Mouse (Mus musculus) stomach, embryonic 15.5 days (tissue): ENCODE data around the gene Arhgap24. TPM values are rescaled to one million over a fixed set of nuclear protein-coding genes. Genes with fewer than 3 reads are reported as not detected.
"Not testable (repeated sequence)": the region's sequence is repeated elsewhere in the genome, so short reads cannot be mapped to it uniquely, and the experiment has no call there.

Experiments used
- ATAC-seq: fragments of 200-750 bp; cut with Nextera tagmentation; 2 replicates; pipeline ENCODE4 v1.8.0; 2017; ENCODE audit warnings: low read depth, moderate number of reproducible peaks, moderate TSS enrichment; ENCODE audit not compliant: insufficient read depth, low FRiP score
- H3K27ac ChIP-seq: fragments of 300-500 bp; sonication (generic); 2 replicates; pipeline ENCODE4 v1.5.1; 2015; ENCODE audit warnings: mild to moderate bottlenecking, inconsistent platforms
- H3K27me3 ChIP-seq: fragments of 300-500 bp; sonication (generic); replicated peaks from 2 replicates; pipeline ENCODE4 v1.6.1; 2015; ENCODE audit warnings: inconsistent platforms
- H3K36me3 ChIP-seq: fragments of 300-500 bp; sonication (generic); 2 replicates; pipeline ENCODE4 v1.6.1; 2015; ENCODE audit warnings: inconsistent platforms
- H3K4me1 ChIP-seq: fragments of 300-500 bp; sonication (generic); 2 replicates; pipeline ENCODE4 v1.6.1; 2015; ENCODE audit warnings: inconsistent platforms
- H3K4me2 ChIP-seq: fragments of 300-500 bp; sonication (generic); 2 replicates; pipeline ENCODE4 v1.6.1; 2015; ENCODE audit warnings: mild to moderate bottlenecking, inconsistent platforms
- H3K4me3 ChIP-seq: fragments of 300-500 bp; sonication (generic); replicated peaks from 2 replicates; pipeline ENCODE4 v1.5.1; 2015; ENCODE audit warnings: inconsistent platforms
- H3K9ac ChIP-seq: fragments of 300-500 bp; sonication (generic); 2 replicates; pipeline ENCODE4 v1.6.1; 2015; ENCODE audit warnings: inconsistent platforms
- H3K9me3 ChIP-seq: fragments of 300-500 bp; sonication (generic); 2 replicates; pipeline ENCODE4 v1.6.1; 2016; ENCODE audit warnings: inconsistent platforms
- WGBS: fragments of 180-500 bp; shearing (Covaris S2); methylation state at CpG from one replicate; pipeline ENCODE4 v1.1.7; 2015; 5-methylcytosine and 5-hydroxymethylcytosine counted together
- polyA plus RNA-seq: library from polyadenylated mRNA; unstranded; fragments of >200 nt; fragmentation: Nextera tagmentation; extraction: Ambion mirVana; gene quantifications from 2 replicates; pipeline ENCODE4 v1.2.1, GENCODE M21; 2015

Arhgap24 gene
- polyA plus RNA-seq, 1 experiment from 2014 or later = 22.9 TPM

GRCm38 (mm10) chr5:102920199-102920598 lies 439.0 kb downstream of the Arhgap24 start:
- Histone ChIP-seq H3K4me2 (no peak overlapping the region), H3K27me3 (no peaks in the 10 kb centered on the region), H3K4me1 (no peaks in the 10 kb centered on the region), H3K27ac (no peak overlapping the region), H3K36me3 (no peaks in the 10 kb centered on the region), H3K9ac (no peak overlapping the region), H3K9me3 (no peaks in the 10 kb centered on the region), H3K4me3 (no peak overlapping the region)
- WGBS = 74% methylated on average over 2 of the region's 2 CpGs
- no peak for ATAC-seq

GRCm38 (mm10) chr5:102926786-102927185 lies 445.6 kb downstream of the Arhgap24 start:
- Histone ChIP-seq H3K4me1 (no peaks in the 10 kb centered on the region), H3K4me2 (no peak overlapping the region), H3K27me3 (no peaks in the 10 kb centered on the region), H3K9ac (no peak overlapping the region), H3K36me3 (no peaks in the 10 kb centered on the region), H3K27ac (no peak overlapping the region), H3K4me3 (no peak overlapping the region), H3K9me3 (no peaks in the 10 kb centered on the region)
- ATAC-seq = no peak
- WGBS = 78% methylated on average over 5 of the region's 5 CpGs

- no peak overlapping the region for H3K4me2 ChIP-seq
- H3K9me3 ChIP-seq = no peaks in the 10 kb centered on the region
- no peaks in the 10 kb centered on the region for H3K36me3 ChIP-seq
- H3K9ac ChIP-seq = no peak overlapping the region
- H3K27me3 ChIP-seq = no peaks in the 10 kb centered on the region
- no peak for ATAC-seq
- H3K4me1 ChIP-seq = no peaks in the 10 kb centered on the region
- WGBS = 45% methylated on average over 6 of the region's 6 CpGs
- no peak overlapping the region for H3K27ac ChIP-seq
- no peak overlapping the region for H3K4me3 ChIP-seq
These were observed 449.0 kb downstream of the Arhgap24 start for GRCm38 (mm10) chr5:102930161-102930560.

- not testable (repeated sequence) for H3K4me3 ChIP-seq, H3K4me2 ChIP-seq, H3K4me1 ChIP-seq, H3K9ac ChIP-seq, H3K9me3 ChIP-seq, H3K27ac ChIP-seq, H3K27me3 ChIP-seq, H3K36me3 ChIP-seq, ATAC-seq
- 80% methylated on average over 17 of the region's 17 CpGs for WGBS
These were observed 462.9 kb downstream of the Arhgap24 start for GRCm38 (mm10) chr5:102943864-102944630.

GRCm38 (mm10) chr5:102946625-102947024 lies 465.4 kb downstream of the Arhgap24 start:
- H3K4me2 ChIP-seq = 0 out of 2 replicates have a peak overlapping the region, but pooled peaks have one; percentile 10
- H3K27me3 ChIP-seq = no peaks in the 10 kb centered on the region
- no peaks in the 10 kb centered on the region for H3K4me1 ChIP-seq
- H3K9ac ChIP-seq = no peak overlapping the region
- H3K9me3 ChIP-seq = no peaks in the 10 kb centered on the region
- 71% methylated on average over 8 of the region's 8 CpGs for WGBS
- ATAC-seq = no peak
- H3K4me3 ChIP-seq = no peak overlapping the region
- 0 out of 2 replicates have a peak overlapping the region, but pooled peaks have one; percentile 26 for H3K27ac ChIP-seq
- no peaks in the 10 kb centered on the region for H3K36me3 ChIP-seq

GRCm38 (mm10) chr5:102947061-102947711 lies 466.0 kb downstream of the Arhgap24 start:
- ATAC-seq = no peak
- Histone ChIP-seq H3K4me2 (0 out of 2 replicates have a peak overlapping the region, but pooled peaks have one; percentile 10), H3K4me3 (no peak overlapping the region), H3K36me3 (no peaks in the 10 kb centered on the region), H3K9ac (no peak overlapping the region), H3K27me3 (no peaks in the 10 kb centered on the region), H3K4me1 (no peaks in the 10 kb centered on the region), H3K9me3 (no peaks in the 10 kb centered on the region), H3K27ac (peak overlapping the region; percentile 26; the same call in 1 of the 2 replicates)
- 55% methylated on average over 8 of the region's 8 CpGs for WGBS
